Mouse (Mus musculus): ENCODE measurements around the gene Sdc1. TPM values are rescaled to one million over a fixed set of nuclear protein-coding genes. Genes with fewer than 3 reads are reported as not detected.

The Sdc1 gene
- polyA plus RNA-seq, 1 experiment from 2014 or later, result 59.1 TPM

DNA sequence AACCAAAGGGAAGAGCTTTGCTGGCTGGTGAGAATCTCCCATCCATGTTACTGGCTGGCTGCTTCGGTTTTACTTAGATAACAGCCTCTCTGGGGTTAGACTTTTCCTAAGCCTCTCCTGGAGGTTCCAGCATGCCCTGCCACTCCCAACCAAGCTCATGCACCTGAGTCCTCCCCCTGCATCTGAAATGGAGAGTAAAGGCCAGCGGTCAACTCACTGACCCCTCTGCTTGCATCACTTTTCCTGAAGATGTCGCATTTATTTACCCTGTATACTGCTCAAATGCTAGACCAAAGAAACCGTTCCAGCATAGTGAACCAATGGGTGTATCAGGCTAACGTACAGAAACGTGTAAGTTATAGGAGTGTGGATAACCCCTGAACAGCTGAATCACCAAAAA, 38.5 kb downstream of the Sdc1 start:
- H3K4me3 ChIP-seq (ENCODE audit: low read depth, low read length), result no peak overlapping the region
- no peak overlapping the region for H3K27ac ChIP-seq (ENCODE audit: low read depth, low read length)
- ATAC-seq (ENCODE audit: insufficient read depth, low FRiP score, low TSS enrichment) (no peak), DNase-seq (ENCODE audit: low spot score) (no peak)
- WGBS, result 92% methylated on average over 6 of the region's 6 CpGs
- no peak overlapping the region for H3K4me2 ChIP-seq (ENCODE audit: low read depth)
- H3K36me3 ChIP-seq (ENCODE audit: control insufficient read depth, insufficient read depth, low read length), result no peaks in the 10 kb centered on the region
- 0 out of 2 replicates have a peak, but pooled peaks cover 2% of the 10 kb centered on the region for H3K4me1 ChIP-seq (ENCODE audit: control insufficient read depth, insufficient read depth, low read length)
- no peaks in the 10 kb centered on the region for H3K27me3 ChIP-seq (ENCODE audit: control insufficient read depth, insufficient read depth, low read length)
- no peak overlapping the region for H3K9ac ChIP-seq (ENCODE audit: low read length)
- H3K9me3 ChIP-seq (ENCODE audit: control insufficient read depth, low read length), result no peaks in the 10 kb centered on the region

DNA sequence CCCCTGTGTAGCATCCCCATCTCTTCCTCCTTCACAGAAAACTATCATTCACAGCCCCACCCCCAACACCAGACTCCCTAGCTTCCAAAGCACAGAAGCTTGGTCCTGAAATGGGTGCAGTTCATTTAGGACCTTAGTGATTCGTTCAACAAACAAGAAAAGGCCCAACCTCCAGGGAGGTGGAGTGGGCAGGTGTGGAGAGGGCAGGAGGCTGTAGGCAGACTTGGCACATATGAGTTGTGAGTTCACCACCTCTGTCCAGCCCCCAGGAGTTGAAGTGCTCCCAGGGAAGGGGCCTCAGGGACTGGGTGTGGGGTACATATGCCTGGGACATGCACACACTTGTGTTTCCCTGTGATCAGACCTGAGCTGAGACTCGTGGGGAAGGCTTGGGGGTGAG, 39.8 kb downstream of the Sdc1 start:
- H3K4me3 ChIP-seq (ENCODE audit: low read depth, low read length), result no peak overlapping the region
- WGBS, result 61% methylated on average over 2 of the region's 2 CpGs
- no peak for ATAC-seq (ENCODE audit: insufficient read depth, low FRiP score, low TSS enrichment)

DNA sequence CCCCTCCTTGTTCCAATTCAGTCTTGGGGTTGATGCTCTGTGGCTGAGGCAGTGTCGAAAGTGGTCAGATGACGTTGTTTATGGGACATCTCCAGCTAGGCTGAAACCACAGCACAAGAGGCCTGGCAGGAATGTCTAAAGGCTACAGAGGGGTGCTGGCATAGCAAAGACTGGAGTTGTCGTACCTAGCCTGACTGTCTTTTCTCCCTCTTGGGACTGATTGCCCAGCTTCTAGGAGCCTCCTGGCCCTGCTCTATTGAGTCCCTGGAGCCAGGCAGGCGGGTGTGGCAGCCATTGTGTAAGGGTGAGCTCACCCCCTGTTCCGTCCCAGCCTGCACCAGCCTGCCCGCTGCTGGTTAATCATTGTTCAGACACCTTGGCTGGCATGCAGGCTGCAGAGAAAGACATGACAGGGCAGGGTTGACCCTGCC, 40.3 kb downstream of the Sdc1 start:
- Histone ChIP-seq H3K9me3 (ENCODE audit: control insufficient read depth, low read length) (no peaks in the 10 kb centered on the region), H3K27me3 (ENCODE audit: control insufficient read depth, insufficient read depth, low read length) (no peaks in the 10 kb centered on the region), H3K9ac (ENCODE audit: low read length) (no peak overlapping the region), H3K4me2 (ENCODE audit: low read depth) (no peak overlapping the region), H3K27ac (ENCODE audit: low read depth, low read length) (no peak overlapping the region), H3K4me1 (ENCODE audit: control insufficient read depth, insufficient read depth, low read length) (no peaks in the 10 kb centered on the region), H3K4me3 (ENCODE audit: low read depth, low read length) (no peak overlapping the region), H3K36me3 (ENCODE audit: control insufficient read depth, insufficient read depth, low read length) (no peaks in the 10 kb centered on the region)
- DNase-seq (ENCODE audit: low spot score), result no peak
- no peak for ATAC-seq (ENCODE audit: insufficient read depth, low FRiP score, low TSS enrichment)
- 50% methylated on average over 6 of the region's 6 CpGs for WGBS

More for the DNA sequence above, 39.8 kb downstream of the Sdc1 start:
- H3K36me3 ChIP-seq (ENCODE audit: control insufficient read depth, insufficient read depth, low read length), result no peaks in the 10 kb centered on the region
- H3K4me2 ChIP-seq (ENCODE audit: low read depth), result no peak overlapping the region
- DNase-seq (ENCODE audit: low spot score), result no peak
- H3K27ac ChIP-seq (ENCODE audit: low read depth, low read length), result no peak overlapping the region
- H3K9ac ChIP-seq (ENCODE audit: low read length), result no peak overlapping the region
- no peaks in the 10 kb centered on the region for H3K27me3 ChIP-seq (ENCODE audit: control insufficient read depth, insufficient read depth, low read length)
- no peaks in the 10 kb centered on the region for H3K9me3 ChIP-seq (ENCODE audit: control insufficient read depth, low read length)
- H3K4me1 ChIP-seq (ENCODE audit: control insufficient read depth, insufficient read depth, low read length), result no peaks in the 10 kb centered on the region

DNA sequence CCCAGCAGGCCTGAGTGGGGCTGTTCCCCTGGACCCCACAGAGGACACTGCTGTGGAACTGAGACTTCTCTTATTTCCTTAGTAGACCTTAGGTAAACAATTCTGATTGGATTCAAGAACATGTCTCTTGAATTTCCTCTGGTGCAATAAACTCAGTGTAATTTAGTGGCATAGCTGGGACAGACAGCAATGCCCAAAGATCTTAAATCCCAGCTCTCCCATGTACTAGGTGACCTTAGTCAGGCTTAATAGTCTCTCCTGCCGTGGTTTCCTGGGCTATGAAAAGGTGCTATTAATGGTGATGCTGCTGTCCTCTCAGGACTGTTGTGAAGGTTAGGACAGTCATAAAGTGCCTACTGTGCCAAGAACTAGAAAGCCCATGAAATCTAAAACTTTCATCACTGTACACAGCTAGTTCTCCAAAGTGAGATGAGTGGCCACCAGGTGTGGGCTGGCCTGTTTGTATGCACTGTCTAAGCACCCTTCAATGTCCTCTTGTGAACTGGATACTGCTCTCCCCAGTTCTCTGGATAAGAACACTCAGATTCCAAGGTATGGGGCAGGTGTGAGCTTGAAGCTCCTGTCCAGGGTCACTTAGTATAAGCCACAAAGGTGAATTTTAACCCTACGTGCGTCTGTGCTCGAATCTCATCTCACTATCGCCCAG, 40.9 kb downstream of the Sdc1 start:
- no peaks in the 10 kb centered on the region for H3K9me3 ChIP-seq (ENCODE audit: control insufficient read depth, low read length)
- WGBS, result 83% methylated on average over 5 of the region's 5 CpGs
- H3K4me3 ChIP-seq (ENCODE audit: low read depth, low read length), result no peak overlapping the region
- no peaks in the 10 kb centered on the region for H3K27me3 ChIP-seq (ENCODE audit: control insufficient read depth, insufficient read depth, low read length)
- H3K36me3 ChIP-seq (ENCODE audit: control insufficient read depth, insufficient read depth, low read length), result no peaks in the 10 kb centered on the region
- H3K4me2 ChIP-seq (ENCODE audit: low read depth), result no peak overlapping the region
- no peak for ATAC-seq (ENCODE audit: insufficient read depth, low FRiP score, low TSS enrichment)
- H3K27ac ChIP-seq (ENCODE audit: low read depth, low read length), result no peak overlapping the region
- no peak for DNase-seq (ENCODE audit: low spot score)
- no peaks in the 10 kb centered on the region for H3K4me1 ChIP-seq (ENCODE audit: control insufficient read depth, insufficient read depth, low read length)
- no peak overlapping the region for H3K9ac ChIP-seq (ENCODE audit: low read length)

DNA sequence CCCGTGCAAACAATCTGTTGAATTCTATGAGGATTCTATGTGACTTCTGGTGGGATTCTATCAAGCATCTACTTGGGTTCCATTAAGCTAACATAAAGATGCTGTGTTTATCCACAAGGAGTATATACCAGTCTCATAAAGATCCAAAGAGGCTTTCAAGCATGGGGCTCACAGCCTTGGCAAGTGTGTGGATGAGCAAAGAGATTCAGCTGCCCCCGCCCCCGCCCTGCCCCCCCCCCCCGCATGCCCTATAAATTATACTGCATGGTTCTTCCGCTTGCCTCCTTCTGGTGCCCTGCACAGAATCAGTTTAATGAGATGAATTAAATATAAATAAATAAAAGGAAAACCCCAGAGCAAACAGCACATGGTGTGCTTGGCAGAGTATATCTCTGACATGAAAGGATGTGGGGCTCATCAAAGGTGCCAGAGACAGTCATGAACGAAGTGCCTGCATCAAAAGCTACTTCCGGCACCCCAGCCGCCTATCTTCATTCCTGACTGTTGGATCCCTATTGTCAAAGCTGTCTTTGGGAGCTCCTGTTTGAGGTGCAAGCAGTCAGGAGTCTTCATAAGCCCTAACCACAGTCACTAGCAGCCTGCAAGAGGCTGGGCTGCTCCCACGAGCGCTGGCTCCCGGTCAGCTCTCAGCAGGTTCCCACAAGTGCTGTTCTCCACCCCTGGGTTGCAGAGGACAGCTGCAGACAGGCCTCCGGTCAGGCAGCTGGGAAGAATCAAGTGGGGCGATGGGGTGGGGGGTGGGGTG, 46.5 kb downstream of the Sdc1 start:
- no peaks in the 10 kb centered on the region for H3K36me3 ChIP-seq (ENCODE audit: control insufficient read depth, insufficient read depth, low read length)
- no peaks in the 10 kb centered on the region for H3K9me3 ChIP-seq (ENCODE audit: control insufficient read depth, low read length)
- H3K4me2 ChIP-seq (ENCODE audit: low read depth), result no peak overlapping the region
- H3K4me3 ChIP-seq (ENCODE audit: low read depth, low read length), result no peak overlapping the region
- WGBS, result 28% methylated on average over 13 of the region's 13 CpGs
- ATAC-seq (ENCODE audit: insufficient read depth, low FRiP score, low TSS enrichment), result no peak
- DNase-seq (ENCODE audit: low spot score), result no peak
- H3K9ac ChIP-seq (ENCODE audit: low read length), result no peak overlapping the region
- 0 out of 2 replicates have a peak, but pooled peaks cover 5% of the 10 kb centered on the region for H3K4me1 ChIP-seq (ENCODE audit: control insufficient read depth, insufficient read depth, low read length)
- no peaks in the 10 kb centered on the region for H3K27me3 ChIP-seq (ENCODE audit: control insufficient read depth, insufficient read depth, low read length)
- H3K27ac ChIP-seq (ENCODE audit: low read depth, low read length), result no peak overlapping the region

DNA sequence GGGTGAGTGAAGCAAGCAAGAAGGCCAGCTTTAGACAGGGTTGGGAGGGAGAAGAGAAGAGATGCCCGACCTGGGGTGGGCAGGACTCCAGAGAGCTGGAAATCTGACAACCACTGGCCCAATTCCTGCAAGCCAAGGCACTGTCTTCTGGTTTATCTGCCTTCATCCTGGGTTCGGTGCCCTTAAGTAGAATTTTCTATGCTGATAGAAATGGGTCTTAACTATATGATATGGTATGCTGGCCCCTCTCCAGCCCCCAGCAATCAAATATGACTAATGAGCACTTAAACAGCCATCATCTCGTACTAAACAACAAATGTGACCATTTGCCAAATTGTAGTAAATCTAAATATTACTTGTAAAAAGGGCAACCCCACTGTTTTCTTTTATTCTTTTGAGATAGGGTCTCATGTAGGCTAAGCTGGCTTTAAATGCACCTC, 47.1 kb downstream of the Sdc1 start:
- H3K9ac ChIP-seq (ENCODE audit: low read length), result no peak overlapping the region
- H3K27ac ChIP-seq (ENCODE audit: low read depth, low read length), result no peak overlapping the region
- 0 out of 2 replicates have a peak, but pooled peaks cover 5% of the 10 kb centered on the region for H3K4me1 ChIP-seq (ENCODE audit: control insufficient read depth, insufficient read depth, low read length)
- H3K36me3 ChIP-seq (ENCODE audit: control insufficient read depth, insufficient read depth, low read length), result no peaks in the 10 kb centered on the region
- ATAC-seq (ENCODE audit: insufficient read depth, low FRiP score, low TSS enrichment) (no peak), DNase-seq (ENCODE audit: low spot score) (no peak)
- no peak overlapping the region for H3K4me3 ChIP-seq (ENCODE audit: low read depth, low read length)
- 41% methylated on average over 3 of the region's 3 CpGs for WGBS
- H3K9me3 ChIP-seq (ENCODE audit: control insufficient read depth, low read length), result no peaks in the 10 kb centered on the region
- H3K4me2 ChIP-seq (ENCODE audit: low read depth), result no peak overlapping the region
- H3K27me3 ChIP-seq (ENCODE audit: control insufficient read depth, insufficient read depth, low read length), result no peaks in the 10 kb centered on the region

DNA sequence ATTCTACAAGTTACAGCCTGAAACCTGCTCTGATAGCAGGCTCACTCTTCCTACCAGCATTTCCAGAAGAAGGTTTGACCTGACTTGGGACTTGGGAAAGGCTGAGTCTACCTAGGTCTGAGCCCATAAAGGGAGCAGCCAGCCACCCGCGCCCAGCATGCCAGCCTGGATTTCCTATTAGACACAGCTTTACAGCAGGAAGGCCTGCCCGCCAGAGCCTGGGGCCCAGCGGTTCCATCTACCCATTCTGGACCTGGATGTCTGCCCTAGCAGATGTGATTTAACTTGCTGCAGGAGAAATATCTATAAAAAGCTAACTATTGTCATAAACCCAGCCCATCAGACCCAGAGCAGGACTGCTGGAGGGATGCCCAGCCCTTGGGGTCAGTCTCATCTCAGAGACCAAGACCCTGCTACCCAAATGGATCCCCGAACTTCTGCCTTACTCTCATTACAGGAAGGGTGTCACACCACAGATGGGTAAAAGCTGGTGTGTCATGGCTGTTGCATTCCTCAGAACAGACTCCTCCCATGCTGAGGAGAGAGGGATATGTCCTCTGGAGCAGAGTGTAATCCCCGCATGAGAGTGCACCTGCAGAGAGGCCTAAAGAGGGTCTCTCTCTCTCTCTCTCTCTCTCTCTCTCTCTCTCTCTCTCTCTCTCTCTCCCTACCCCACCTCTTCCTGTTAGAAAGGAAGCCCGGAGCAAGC, 54.0 kb downstream of the Sdc1 start:
- no peak overlapping the region for H3K4me2 ChIP-seq (ENCODE audit: low read depth)
- ATAC-seq (ENCODE audit: insufficient read depth, low FRiP score, low TSS enrichment) (no peak), DNase-seq (ENCODE audit: low spot score) (no peak)
- no peaks in the 10 kb centered on the region for H3K9me3 ChIP-seq (ENCODE audit: control insufficient read depth, low read length)
- no peak overlapping the region for H3K4me3 ChIP-seq (ENCODE audit: low read depth, low read length)
- no peaks in the 10 kb centered on the region for H3K27me3 ChIP-seq (ENCODE audit: control insufficient read depth, insufficient read depth, low read length)
- H3K36me3 ChIP-seq (ENCODE audit: control insufficient read depth, insufficient read depth, low read length), result no peaks in the 10 kb centered on the region
- no peak overlapping the region for H3K9ac ChIP-seq (ENCODE audit: low read length)
- H3K27ac ChIP-seq (ENCODE audit: low read depth, low read length), result no peak overlapping the region
- 72% methylated on average over 7 of the region's 7 CpGs for WGBS
- H3K4me1 ChIP-seq (ENCODE audit: control insufficient read depth, insufficient read depth, low read length), result no peaks in the 10 kb centered on the region

DNA sequence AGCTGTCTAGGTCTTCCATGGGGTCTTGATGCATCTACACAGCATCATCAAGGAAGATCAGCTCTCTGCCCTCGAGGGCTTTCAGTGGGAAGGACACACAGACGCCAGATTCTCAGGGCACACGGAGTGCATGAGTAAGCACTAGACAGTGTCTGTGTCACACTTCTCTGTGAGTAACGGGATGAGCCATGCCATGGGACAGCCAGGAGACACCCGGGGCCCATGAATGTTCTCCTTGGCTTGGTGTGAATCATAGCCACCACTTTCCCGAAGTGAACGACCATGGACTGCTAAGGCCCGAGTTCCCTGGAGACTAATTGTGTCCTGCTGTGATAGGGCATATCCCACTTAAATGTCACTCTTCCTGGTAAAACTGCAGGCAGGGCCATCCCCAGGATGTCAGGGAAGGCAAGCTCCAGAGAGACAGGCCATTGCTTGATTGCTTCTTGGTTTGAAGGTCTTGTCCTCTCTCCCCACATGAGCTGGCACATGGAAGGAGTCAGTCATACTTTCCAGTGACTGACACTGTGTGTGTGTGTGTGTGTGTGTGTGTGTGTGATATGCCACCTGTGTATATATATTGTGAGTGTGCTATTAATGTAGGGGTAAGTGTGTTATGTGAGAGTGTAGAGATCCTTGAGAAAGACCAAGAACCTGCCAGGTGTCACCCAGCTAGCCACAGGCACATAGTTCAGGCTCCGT, 56.0 kb downstream of the Sdc1 start:
- H3K27ac ChIP-seq (ENCODE audit: low read depth, low read length), result no peak overlapping the region
- no peak overlapping the region for H3K9ac ChIP-seq (ENCODE audit: low read length)
- WGBS, result 88% methylated on average over 9 of the region's 9 CpGs
- H3K27me3 ChIP-seq (ENCODE audit: control insufficient read depth, insufficient read depth, low read length), result no peaks in the 10 kb centered on the region
- ATAC-seq (ENCODE audit: insufficient read depth, low FRiP score, low TSS enrichment), result no peak
- no peaks in the 10 kb centered on the region for H3K9me3 ChIP-seq (ENCODE audit: control insufficient read depth, low read length)
- no peaks in the 10 kb centered on the region for H3K36me3 ChIP-seq (ENCODE audit: control insufficient read depth, insufficient read depth, low read length)
- no peak overlapping the region for H3K4me3 ChIP-seq (ENCODE audit: low read depth, low read length)
- no peak overlapping the region for H3K4me2 ChIP-seq (ENCODE audit: low read depth)
- no peak for DNase-seq (ENCODE audit: low spot score)
- no peaks in the 10 kb centered on the region for H3K4me1 ChIP-seq (ENCODE audit: control insufficient read depth, insufficient read depth, low read length)

Measured in neural tube, embryonic 11.5 days (tissue).